Mouse (Mus musculus): ENCODE data around the gene Dnajb14.
"Not testable (repeated sequence)": the region's sequence is repeated elsewhere in the genome, so short reads cannot be mapped to it uniquely, and the experiment has no call there.

Dnajb14 gene

DNA sequence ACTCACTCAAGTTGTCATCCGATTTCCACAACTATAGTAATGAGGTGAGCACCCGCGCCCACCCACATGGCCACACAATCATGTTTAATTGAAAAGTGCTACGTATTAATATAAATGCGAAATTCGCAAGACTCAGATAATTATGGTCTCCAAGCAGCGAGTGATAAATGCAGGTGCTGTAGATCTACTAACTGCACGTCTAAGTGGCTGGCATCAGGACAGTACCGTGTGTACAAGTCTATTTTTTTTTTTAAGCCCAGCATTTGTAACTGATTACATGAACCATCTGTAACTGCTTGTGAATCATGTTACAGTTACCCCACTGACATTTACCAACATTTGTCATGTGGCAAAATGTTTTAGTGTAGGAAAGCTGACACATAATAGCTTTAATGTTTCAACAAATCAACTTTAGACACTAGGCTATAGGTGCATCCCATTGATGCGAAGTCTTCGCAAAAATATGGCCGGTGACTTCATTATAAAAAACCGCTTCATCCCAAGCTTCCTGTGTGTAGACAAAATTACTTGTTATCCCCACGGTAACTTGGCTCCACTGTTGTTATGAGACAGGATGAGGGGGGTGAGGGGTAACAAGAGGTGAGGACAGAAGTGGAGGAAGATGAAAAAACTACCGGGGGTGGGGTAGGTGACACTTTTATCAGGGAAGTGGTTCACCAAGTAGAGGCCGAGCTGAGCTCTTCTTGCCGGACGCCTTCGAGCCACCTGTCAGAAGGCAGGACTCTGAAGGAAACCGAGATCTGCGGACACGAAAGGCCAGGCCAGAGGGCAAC lies 3.9 kb upstream of the Dnajb14 start:
- DNase-seq (ENCODE audit: inconsistent age in 2 of 2, low spot score in 1 of 2): no peak

DNA sequence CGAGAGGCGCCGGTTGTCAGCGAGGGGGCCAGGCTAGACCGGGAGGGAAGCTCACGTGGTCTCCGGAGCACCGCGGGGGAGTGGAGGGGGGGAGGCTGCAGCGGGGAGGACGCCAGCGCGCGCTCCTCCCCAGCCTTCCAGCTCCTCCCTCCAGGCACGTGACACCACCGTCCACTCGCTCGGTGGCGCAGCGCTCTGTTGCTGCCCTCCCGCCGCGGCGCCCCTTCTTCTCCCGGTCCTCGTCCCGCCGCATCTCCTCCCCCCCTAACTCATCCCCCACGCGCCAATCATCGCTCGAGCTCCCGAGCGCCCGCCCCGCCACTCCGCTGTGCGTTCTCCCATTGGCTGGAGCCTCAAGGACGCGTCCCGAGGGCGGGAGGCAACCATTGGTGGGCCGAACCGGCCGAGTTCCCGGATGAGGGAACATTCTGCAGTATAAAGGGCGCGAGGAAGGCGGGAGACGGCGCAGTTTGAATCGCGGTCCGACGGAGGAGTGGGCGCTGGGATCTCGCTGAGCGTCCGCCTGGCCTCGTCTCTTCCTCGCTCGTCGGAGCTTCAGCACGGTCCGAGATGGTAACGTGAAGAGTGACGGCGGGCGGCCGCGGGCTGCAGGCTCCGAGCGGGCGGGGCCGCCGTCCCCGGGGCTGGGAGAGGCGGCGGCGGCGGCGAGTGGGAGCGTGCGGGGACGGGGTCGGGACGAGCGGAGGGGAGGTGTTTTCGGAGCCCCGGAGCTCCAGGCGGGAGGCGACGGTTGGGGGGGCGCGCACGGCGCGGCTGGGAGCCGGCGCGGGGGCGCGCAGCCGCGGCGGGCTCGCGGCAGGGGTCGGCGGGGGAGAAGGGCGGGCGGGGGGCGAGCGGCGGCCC lies 3.1 kb upstream of the Dnajb14 start, which contains the start of gene H2afz:
Gene H2afz, plus strand, starts transcription at position 364 of the 864 bp plus-strand sequence.
- peak; percentile 99 for DNase-seq (ENCODE audit: inconsistent age in 2 of 2, low spot score in 1 of 2)

DNA sequence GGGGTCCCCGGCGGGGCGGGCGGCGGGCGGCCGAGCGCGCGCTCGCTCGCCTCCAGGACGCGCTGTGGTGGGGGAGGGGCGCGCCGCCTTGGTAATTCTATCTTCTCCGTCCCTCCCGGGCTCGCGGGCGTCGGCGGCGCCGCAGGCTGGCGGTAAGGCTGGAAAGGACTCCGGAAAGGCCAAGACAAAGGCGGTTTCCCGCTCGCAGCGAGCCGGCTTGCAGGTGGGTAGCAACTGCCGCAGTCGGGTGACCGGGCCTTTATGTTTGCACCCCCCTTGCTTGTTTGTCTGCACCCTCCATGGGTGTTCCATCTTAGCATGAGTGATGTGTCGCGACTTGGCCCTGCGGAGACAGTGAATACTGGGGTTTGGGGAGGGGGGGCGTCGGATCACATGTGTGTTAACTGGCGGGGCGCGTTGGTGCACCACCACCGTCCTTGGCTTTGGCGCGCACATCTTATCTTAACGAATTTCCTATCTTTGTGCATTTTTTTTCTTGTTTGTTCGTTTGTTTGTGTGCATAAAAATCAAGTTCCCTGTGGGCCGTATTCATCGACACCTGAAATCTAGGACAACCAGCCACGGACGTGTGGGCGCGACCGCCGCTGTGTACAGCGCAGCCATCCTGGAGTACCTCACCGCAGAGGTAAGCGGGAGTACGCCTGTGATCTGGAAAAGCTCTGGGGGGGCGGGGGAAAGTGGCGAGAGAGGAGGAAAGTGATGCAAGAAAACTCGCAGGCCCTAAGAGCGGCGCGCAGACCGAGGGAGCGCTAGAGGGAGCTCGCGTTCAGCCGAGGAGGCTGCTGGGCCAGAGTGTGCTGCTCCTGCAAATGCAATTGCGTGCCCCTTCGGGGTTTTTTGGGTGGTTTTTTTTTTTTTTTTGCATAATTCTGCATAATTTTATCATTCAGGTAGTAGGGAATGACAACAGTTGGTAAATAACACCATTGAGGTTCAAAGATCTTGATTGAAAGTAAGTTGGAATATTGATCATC lies 2.2 kb upstream of the Dnajb14 start:
- DNase-seq (ENCODE audit: inconsistent age in 2 of 2, low spot score in 1 of 2): peak; percentile 87 to 94

DNA sequence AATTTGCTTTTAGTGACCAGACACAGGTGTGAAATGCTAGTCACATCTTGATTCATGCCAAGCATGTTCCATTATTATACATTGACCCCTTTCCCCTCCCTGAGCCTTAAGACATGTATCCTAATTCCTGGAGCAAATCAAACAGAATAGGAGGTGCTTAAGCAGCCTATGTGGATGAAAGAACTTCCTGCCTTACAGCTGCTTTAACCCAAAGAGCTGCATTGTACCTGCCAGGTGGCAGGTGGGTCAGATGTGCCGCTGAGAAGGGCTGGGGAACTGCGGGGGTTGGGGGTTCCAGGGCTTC lies 390 bp upstream of the Dnajb14 start:
- DNase-seq (ENCODE audit: inconsistent age in 2 of 2, low spot score in 1 of 2): no peak

DNA sequence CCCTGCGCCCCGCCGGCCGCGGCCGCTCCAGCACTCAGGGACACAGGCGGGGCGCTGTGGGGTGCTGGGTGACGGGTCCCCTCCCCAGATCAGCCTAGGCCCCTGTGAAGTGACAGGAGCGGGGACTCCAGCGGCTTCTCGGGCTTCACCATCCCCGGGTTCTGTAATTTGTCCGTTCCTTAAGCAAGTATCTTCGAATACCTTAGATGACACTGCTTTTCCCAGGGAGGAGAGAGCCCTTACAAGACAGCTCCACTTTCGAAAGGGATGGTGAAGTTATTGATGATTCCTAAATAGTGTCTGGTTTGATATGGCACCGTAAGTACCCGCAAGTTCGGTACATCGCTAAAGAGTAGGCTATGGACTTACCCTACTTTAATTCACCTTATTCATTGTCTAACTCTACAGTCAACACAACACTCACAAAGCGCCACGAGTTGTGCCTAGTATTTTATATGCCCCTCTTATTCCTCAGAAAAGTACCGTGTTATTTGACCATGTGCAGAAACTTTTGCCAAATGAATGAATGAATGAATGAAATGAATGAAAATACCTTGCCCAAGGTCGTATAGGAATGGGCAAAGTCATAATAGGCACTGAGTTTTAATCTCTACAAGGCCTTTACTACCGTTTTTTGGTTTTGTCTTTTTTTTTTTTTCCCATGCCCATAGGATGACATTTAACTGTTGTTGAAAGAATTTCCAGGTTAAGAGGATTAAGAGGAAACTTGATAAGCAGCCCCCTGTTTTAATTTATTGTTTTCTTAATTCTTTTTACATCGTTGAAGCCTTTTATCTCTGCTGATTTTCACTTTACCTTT lies 829 bp downstream of the Dnajb14 start:
- DNase-seq (ENCODE audit: inconsistent age in 2 of 2, low spot score in 1 of 2): no peak

DNA sequence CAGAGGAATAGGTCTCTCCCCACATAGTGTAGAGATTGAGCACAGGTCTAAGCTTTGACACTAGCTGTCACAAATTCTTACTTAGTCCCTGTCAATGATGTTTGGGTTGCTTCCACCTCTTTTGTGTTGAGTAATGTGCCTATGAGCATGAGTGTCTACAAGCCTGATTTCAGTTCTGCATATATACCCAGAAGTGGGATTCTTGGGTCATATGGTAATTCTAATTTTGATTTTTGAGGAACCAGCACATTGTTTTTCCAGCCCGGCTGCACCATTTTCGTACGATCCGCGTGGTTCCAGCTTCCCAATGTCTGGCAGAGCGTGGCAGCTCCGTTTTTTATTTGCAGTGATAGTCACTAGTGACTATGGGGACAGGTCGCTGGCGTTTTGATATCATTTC lies 1.9 kb downstream of the Dnajb14 start:
- peak in 1 of 2 experiments; percentile 35 for DNase-seq (ENCODE audit: inconsistent age in 2 of 2, low spot score in 1 of 2)

DNA sequence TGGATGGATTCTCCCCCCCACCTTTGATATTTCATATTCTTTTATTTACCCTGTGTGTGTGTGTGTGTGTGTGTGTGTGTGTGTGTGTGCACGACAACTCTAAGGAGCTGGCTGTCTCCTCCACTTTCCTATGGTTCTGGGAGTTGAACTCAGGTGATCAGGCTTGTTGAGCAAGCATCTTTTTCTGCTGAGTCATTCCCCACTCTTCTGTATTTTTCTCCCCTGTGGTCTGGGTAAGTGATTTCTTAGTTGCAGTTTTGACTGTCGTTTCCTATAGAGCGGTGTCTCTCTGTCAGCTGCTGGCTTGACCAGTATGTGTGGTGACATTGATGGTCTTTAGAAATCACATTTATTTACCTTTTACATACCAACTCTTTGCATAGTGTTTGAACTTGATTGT lies 11.8 kb downstream of the Dnajb14 start:
- DNase-seq (ENCODE audit: inconsistent age in 2 of 2, low spot score in 1 of 2): peak in 1 of 2 experiments; percentile 33

DNA sequence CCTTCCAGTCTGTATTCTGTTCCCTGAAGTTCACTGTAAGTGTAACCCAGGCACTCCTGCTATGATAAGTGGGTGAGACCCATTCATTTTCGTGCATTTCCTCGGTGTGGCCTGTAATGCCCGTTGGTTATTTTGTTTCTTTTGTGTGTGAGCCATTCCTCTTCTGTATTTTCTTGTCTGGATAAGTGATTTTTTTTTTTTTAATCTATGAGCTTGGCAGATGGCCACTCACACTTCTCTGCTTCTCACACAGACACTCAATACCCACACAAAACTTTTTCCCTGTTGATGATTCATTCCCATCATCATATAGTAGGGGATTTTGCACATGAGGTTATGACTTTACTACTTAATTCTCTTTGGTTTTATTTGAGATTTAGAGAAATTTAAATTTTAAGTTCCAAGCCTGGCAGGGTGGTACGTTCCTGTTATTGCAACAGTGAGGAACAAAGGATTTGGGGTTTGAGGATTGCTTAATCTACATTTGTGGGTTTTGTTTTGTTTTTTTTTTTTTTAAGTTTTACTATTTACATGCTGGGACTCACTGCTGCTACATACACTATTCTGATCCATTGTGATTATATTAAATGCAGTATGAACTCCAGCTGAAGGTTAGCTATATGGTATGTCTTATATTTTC lies 12.8 kb downstream of the Dnajb14 start:
- no peak for DNase-seq (ENCODE audit: inconsistent age in 2 of 2, low spot score in 1 of 2)

DNA sequence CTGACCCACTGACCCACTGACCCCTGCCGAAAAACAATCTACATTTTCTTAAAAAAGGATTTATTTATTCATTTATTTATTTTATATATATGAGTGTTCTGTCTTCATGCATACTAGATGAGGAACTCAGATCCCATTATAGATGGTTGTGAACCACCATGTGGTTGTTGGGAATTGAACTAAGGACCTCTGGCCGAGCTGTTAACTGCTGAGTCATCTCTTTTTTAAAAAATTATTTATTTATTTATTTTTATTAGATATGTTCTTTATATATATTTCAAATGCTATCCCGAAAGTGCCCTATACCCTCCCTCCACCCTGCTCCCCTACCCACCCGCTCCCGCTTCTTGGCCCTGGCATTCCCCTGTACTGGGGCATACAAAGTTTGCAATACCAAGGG lies 13.6 kb downstream of the Dnajb14 start:
- peak in 1 of 2 experiments; percentile 56 for DNase-seq (ENCODE audit: inconsistent age in 2 of 2, low spot score in 1 of 2)

DNA sequence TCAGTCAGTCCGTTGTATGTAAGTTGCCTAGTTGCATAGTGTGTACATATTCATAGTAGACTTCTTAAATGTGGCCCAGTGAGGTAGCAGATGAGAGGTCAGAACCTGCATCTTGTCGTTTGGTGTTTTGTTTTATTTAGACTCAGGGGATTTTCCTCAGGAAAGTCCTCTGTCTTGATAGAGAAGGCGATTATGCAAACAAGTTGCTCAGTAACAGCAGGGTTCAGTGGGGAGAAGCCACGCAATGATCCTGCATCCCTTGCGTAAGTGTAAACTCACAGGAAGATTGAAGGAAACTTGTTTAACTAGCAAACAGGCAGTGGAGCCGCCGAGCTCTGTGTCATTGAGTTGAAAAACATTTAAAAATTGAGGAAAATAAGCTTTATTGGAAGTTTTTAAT lies 20.5 kb downstream of the Dnajb14 start:
- no peak for DNase-seq (ENCODE audit: inconsistent age in 2 of 2, low spot score in 1 of 2)

DNA sequence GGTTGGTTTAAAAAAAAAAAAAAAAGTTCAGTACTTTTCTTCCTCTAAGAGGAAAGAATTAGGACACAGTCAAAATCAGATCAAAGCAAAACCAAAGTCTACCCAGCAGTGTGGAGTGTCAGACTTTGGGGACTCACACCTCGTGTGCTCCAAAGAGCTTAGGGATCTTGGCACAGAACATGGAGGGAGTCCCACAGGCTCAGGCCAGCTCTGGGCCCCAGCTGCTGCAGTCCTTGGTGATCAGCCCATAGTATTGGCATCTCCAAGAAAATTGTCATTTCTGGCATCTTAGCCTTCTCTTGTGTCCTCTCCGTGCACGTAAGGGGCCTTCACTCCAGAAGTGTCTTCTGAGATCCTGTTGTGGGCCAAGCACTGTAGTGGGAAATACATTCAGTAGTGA lies 23.6 kb downstream of the Dnajb14 start:
- DNase-seq (ENCODE audit: inconsistent age in 2 of 2, low spot score in 1 of 2): no peak

DNA sequence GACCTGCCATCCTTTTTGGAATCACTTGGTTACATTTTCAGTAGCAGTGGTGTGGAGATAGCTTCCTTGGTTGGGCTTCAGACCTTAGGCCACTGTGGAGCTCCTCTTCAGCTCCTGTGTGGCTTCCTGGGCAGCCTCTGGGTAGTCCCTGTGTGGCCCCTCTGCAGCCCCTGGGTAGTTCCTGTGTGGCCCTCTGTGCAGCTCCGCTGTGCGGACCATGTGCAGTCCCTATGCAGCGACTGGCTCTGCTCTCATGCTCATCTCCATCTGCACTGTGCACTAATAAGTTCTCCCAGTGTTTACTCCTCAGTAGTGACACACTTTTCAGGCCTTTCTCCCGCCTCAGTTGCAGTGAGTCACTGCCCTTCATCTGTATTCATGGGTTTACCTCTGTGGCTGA lies 24.6 kb downstream of the Dnajb14 start:
- no peak for DNase-seq (ENCODE audit: inconsistent age in 2 of 2, low spot score in 1 of 2)

DNA sequence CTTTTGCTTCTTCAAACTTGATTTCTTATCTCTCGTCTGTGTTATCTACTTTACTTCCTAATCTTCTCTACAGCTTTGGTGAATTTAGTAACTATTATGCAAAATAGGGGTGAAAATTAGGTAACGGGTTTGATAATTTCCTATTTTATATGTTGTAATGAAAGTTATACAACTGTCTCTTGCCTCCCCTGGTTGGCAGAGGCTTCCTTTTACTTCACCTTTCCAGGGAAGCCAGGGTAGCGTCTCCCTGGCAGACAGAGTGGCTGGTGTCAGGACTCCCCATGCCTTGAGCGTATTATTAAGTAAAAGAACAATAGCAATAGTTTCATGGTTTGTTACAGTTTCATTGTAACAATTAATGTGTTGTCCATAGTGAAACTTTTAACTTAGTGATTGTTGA lies 26.3 kb downstream of the Dnajb14 start:
- DNase-seq (ENCODE audit: inconsistent age in 2 of 2, low spot score in 1 of 2): no peak

DNA sequence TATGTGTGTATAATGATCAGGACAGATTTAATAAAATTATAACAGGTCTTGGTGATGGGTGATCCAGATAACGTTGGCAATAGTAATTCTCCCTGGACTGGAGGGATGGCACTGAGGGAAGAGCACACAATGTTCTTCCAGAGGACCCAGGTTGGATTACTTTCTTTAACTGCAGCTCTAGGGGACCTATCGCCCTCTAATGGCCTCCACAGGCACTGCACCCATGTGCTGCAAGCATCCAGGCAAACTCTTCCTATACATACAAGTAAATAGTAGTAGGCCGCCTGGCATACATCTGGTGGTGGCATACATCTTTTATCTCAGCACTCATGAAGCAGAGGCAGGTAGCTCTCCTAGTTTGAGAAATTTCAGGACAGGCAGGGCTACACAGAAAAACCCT lies 27.7 kb downstream of the Dnajb14 start:
- DNase-seq (ENCODE audit: inconsistent age in 2 of 2, low spot score in 1 of 2): peak in 1 of 2 experiments; percentile 38

DNA sequence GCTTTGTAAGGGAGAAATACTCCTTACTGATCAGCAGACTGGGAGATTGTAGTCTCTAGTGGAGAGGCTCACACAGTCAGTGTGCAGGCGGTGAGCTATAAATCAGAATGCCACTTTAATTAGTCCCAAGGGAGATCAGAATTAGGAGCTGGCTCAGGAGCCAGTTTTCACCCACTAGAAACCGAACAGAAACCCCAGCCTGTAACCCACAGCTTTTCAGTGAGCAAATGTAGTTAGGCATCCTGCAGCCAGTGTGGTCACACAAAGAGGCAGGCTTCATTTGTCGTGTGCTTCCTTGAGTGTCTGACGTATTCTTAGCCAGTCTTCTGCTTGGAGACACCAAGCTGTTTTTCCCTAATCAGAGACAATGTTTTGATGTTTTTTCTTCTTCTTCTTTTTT lies 28.9 kb downstream of the Dnajb14 start:
- DNase-seq (ENCODE audit: inconsistent age in 2 of 2, low spot score in 1 of 2): no peak

DNA sequence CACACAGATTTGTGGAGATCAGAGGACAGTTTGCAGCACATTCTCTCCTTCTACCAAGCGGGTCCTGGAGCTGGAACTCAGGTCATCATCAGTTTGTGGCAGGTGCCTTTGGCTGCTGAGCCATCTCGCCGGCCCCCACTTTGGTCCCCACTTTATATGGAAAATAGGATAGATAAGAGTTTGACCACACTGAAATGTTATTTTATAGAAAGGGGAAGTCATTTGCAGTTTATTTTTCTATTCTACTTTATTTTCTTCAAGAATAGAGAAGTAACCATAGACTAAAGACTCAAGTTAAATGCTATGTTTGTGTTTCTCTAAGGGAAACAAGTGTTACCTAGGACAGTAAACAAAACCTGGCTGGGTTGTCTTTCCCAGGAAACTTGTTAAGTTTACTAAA lies 29.4 kb downstream of the Dnajb14 start:
- no peak for DNase-seq (ENCODE audit: inconsistent age in 2 of 2, low spot score in 1 of 2)

DNA sequence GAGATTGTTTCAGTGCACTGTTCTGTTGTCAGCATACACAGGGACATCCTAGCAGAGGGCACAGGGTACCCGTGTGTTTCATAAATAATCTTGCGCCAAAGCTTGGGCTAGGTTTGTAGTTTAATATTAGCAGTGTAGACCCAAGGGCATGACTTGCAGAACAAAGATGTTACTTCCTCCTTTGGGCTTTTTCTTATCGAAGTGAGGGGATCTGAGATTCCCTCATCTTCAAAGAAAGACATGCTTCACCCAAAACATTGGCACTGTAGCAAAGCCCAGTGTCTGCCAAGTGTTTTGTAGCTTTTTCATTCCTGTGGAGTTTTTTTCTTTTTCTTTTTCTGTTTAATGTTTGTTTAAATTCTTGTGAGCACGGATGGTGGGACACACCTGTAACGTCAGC lies 30.2 kb downstream of the Dnajb14 start:
- no peak for DNase-seq (ENCODE audit: inconsistent age in 2 of 2, low spot score in 1 of 2)

DNA sequence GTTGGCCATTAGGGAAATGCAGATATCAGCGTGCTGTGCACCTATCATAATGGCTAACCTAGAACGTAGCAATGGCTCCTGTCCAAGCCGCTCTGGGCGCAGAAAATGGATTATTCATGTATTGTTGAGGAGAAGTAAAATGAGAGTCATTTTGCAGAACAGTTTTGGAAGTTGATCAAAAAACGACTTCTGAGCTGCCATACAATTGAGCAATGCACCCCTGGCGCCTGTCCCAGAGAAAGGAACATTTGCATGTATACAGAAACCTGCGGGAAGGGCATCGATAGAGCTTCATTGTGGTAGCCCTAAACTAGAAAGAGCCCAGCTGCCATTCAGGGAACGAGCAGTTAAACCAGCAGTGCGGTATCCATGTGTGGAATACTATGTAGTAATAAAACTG lies 32.7 kb downstream of the Dnajb14 start:
- DNase-seq (ENCODE audit: inconsistent age in 2 of 2, low spot score in 1 of 2): peak; percentile 11 to 72

DNA sequence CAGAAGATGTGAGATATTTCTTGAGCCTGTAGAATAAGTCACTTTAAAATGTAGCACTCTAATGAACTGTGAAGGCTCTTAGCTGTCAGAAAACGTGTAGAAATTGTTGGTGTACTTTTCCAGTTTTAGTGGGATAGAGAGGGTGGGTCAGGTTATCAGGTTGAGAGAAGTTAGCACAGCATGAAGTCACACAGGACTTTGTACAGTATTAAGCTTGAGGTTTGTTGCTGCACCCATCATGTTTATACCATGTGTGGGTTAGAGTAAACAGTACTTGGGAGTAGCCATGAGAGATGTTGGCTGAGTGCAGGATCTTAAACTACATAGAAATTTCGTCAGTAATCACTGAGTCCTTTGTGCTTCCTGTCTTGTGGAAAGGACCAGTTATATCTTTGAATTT lies 45.6 kb downstream of the Dnajb14 start:
- DNase-seq (ENCODE audit: inconsistent age in 2 of 2, low spot score in 1 of 2): no peak

DNA sequence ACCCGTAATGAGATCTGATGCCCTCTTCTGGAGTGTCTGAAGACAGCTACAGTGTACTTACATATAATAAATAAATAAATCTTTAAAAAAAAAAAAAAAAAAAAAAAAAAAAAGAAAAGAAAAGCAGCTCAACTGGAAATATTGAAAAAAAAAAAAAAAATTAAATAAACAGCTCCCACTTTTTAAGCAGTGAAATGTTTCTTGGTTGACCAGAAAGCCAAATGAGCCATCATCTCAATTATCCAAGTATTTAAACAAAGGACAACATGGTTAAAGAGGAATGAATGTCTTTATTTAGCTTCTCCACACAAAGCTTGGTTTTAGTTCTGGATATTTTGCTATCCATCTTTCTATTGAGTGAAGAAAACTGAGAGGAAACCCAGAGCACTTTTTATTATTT lies 47.1 kb downstream of the Dnajb14 start:
- not testable (repeated sequence) for DNase-seq (ENCODE audit: inconsistent age in 2 of 2, low spot score in 1 of 2)

Measured in adrenal gland, adult (tissue).